Mouse (Mus musculus): ENCODE measurements at regions not wholly inside any gene's neighbourhood (a gene's known extent, or its start where the extent isn't known, plus 50 kb on each side); places are given as distances from the start of the nearest gene placed in this dataset.

GRCm38 (mm10) chr4:54370909-54371308 is 545.1 kb downstream of the Tmem38b start:
- H3K4me3 ChIP-seq (ENCODE audit: control insufficient read depth, low read depth, low read length): no peak overlapping the region
- H3K27ac ChIP-seq (ENCODE audit: control insufficient read depth, insufficient read depth, low read depth, low read length): no peak overlapping the region
- H3K27me3 ChIP-seq (ENCODE audit: control insufficient read depth, insufficient read depth, low read length): no peaks in the 10 kb centered on the region
- H3K4me1 ChIP-seq (ENCODE audit: control insufficient read depth, insufficient read depth, low read length): no peaks in the 10 kb centered on the region
- TF ChIP-seq POLR2A (IDR thresholded peaks at IDR 0.05; ENCODE audit: control insufficient read depth, low read depth, low read length): no peak
- TF ChIP-seq CTCF (IDR thresholded peaks at IDR 0.05; ENCODE audit: control insufficient read depth, insufficient read depth, insufficient replicate concordance, low read depth, low read length): no peak
- no peaks in the 10 kb centered on the region for H3K36me3 ChIP-seq (ENCODE audit: control insufficient read depth, insufficient read depth, low read length)

- Histone ChIP-seq H3K27ac (ENCODE audit: control insufficient read depth, insufficient read depth, low read depth, low read length) (no peak overlapping the region), H3K36me3 (ENCODE audit: control insufficient read depth, insufficient read depth, low read length) (no peaks in the 10 kb centered on the region), H3K27me3 (ENCODE audit: control insufficient read depth, insufficient read depth, low read length) (no peaks in the 10 kb centered on the region), H3K4me3 (ENCODE audit: control insufficient read depth, low read depth, low read length) (no peak overlapping the region), H3K4me1 (ENCODE audit: control insufficient read depth, insufficient read depth, low read length) (no peaks in the 10 kb centered on the region)
- no peak for TF ChIP-seq CTCF (IDR thresholded peaks at IDR 0.05; ENCODE audit: control insufficient read depth, insufficient read depth, insufficient replicate concordance, low read depth, low read length)
- no peak for TF ChIP-seq POLR2A (IDR thresholded peaks at IDR 0.05; ENCODE audit: control insufficient read depth, low read depth, low read length)
These were observed 545.6 kb downstream of the Tmem38b start for GRCm38 (mm10) chr4:54371418-54371957.

GRCm38 (mm10) chr4:54373606-54374005 is 547.8 kb downstream of the Tmem38b start:
- TF ChIP-seq CTCF (IDR thresholded peaks at IDR 0.05; ENCODE audit: control insufficient read depth, insufficient read depth, insufficient replicate concordance, low read depth, low read length) (no peak), POLR2A (IDR thresholded peaks at IDR 0.05; ENCODE audit: control insufficient read depth, low read depth, low read length) (no peak)
- Histone ChIP-seq H3K4me1 (ENCODE audit: control insufficient read depth, insufficient read depth, low read length) (no peaks in the 10 kb centered on the region), H3K36me3 (ENCODE audit: control insufficient read depth, insufficient read depth, low read length) (no peaks in the 10 kb centered on the region), H3K4me3 (ENCODE audit: control insufficient read depth, low read depth, low read length) (no peak overlapping the region), H3K27me3 (ENCODE audit: control insufficient read depth, insufficient read depth, low read length) (no peaks in the 10 kb centered on the region), H3K27ac (ENCODE audit: control insufficient read depth, insufficient read depth, low read depth, low read length) (no peak overlapping the region)

- H3K27me3 ChIP-seq (ENCODE audit: control insufficient read depth, insufficient read depth, low read length): no peaks in the 10 kb centered on the region
- H3K27ac ChIP-seq (ENCODE audit: control insufficient read depth, insufficient read depth, low read depth, low read length): no peak overlapping the region
- H3K36me3 ChIP-seq (ENCODE audit: control insufficient read depth, insufficient read depth, low read length): no peaks in the 10 kb centered on the region
- TF ChIP-seq CTCF (IDR thresholded peaks at IDR 0.05; ENCODE audit: control insufficient read depth, insufficient read depth, insufficient replicate concordance, low read depth, low read length) (no peak), POLR2A (IDR thresholded peaks at IDR 0.05; ENCODE audit: control insufficient read depth, low read depth, low read length) (no peak)
- no peaks in the 10 kb centered on the region for H3K4me1 ChIP-seq (ENCODE audit: control insufficient read depth, insufficient read depth, low read length)
- H3K4me3 ChIP-seq (ENCODE audit: control insufficient read depth, low read depth, low read length): no peak overlapping the region
These were observed 548.6 kb downstream of the Tmem38b start for GRCm38 (mm10) chr4:54374457-54374856.

GRCm38 (mm10) chr4:54387460-54387859 is 557.4 kb upstream of the Zfp462 start:
- no peak for TF ChIP-seq POLR2A (IDR thresholded peaks at IDR 0.05; ENCODE audit: control insufficient read depth, low read depth, low read length)
- no peak for TF ChIP-seq CTCF (IDR thresholded peaks at IDR 0.05; ENCODE audit: control insufficient read depth, insufficient read depth, insufficient replicate concordance, low read depth, low read length)
- H3K4me3 ChIP-seq (ENCODE audit: control insufficient read depth, low read depth, low read length): no peak overlapping the region
- H3K4me1 ChIP-seq (ENCODE audit: control insufficient read depth, insufficient read depth, low read length): no peaks in the 10 kb centered on the region
- H3K27me3 ChIP-seq (ENCODE audit: control insufficient read depth, insufficient read depth, low read length): no peaks in the 10 kb centered on the region
- no peaks in the 10 kb centered on the region for H3K36me3 ChIP-seq (ENCODE audit: control insufficient read depth, insufficient read depth, low read length)
- H3K27ac ChIP-seq (ENCODE audit: control insufficient read depth, insufficient read depth, low read depth, low read length): no peak overlapping the region

- no peaks in the 10 kb centered on the region for H3K27me3 ChIP-seq (ENCODE audit: control insufficient read depth, insufficient read depth, low read length)
- H3K4me1 ChIP-seq (ENCODE audit: control insufficient read depth, insufficient read depth, low read length): no peaks in the 10 kb centered on the region
- no peak overlapping the region for H3K4me3 ChIP-seq (ENCODE audit: control insufficient read depth, low read depth, low read length)
- TF ChIP-seq CTCF (IDR thresholded peaks at IDR 0.05; ENCODE audit: control insufficient read depth, insufficient read depth, insufficient replicate concordance, low read depth, low read length): no peak
- H3K27ac ChIP-seq (ENCODE audit: control insufficient read depth, insufficient read depth, low read depth, low read length): no peak overlapping the region
- H3K36me3 ChIP-seq (ENCODE audit: control insufficient read depth, insufficient read depth, low read length): no peaks in the 10 kb centered on the region
These were observed 553.2 kb upstream of the Zfp462 start for GRCm38 (mm10) chr4:54391536-54392208.

- no peak for TF ChIP-seq POLR2A (IDR thresholded peaks at IDR 0.05; ENCODE audit: control insufficient read depth, low read depth, low read length)
- TF ChIP-seq CTCF (IDR thresholded peaks at IDR 0.05; ENCODE audit: control insufficient read depth, insufficient read depth, insufficient replicate concordance, low read depth, low read length): no peak
- Histone ChIP-seq H3K36me3 (ENCODE audit: control insufficient read depth, insufficient read depth, low read length) (no peaks in the 10 kb centered on the region), H3K27me3 (ENCODE audit: control insufficient read depth, insufficient read depth, low read length) (no peaks in the 10 kb centered on the region), H3K27ac (ENCODE audit: control insufficient read depth, insufficient read depth, low read depth, low read length) (no peak overlapping the region), H3K4me1 (ENCODE audit: control insufficient read depth, insufficient read depth, low read length) (no peaks in the 10 kb centered on the region), H3K4me3 (ENCODE audit: control insufficient read depth, low read depth, low read length) (no peak overlapping the region)
These were observed 538.7 kb upstream of the Zfp462 start for GRCm38 (mm10) chr4:54406151-54406550.
